Mouse (Mus musculus): Measurements from ENCODE around the gene Pakap. TPM values are rescaled to one million over a fixed set of nuclear protein-coding genes. Genes with fewer than 3 reads are reported as not detected.

Gene Pakap
- polyA plus RNA-seq, 1 experiment = 6.3 TPM

- TF ChIP-seq POLR2A (IDR thresholded peaks at IDR 0.05; ENCODE audit: borderline replicate concordance, insufficient read depth, low read length) = no peak
- TF ChIP-seq CTCF (IDR thresholded peaks at IDR 0.05; ENCODE audit: borderline replicate concordance, insufficient read depth, low read depth, low read length) = no peak
These were observed 236.9 kb downstream of the Pakap start for GRCm38 (mm10) chr4:57804902-57805301.

GRCm38 (mm10) chr4:57809449-57809848 lies 241.5 kb downstream of the Pakap start:
- WGBS = 91% methylated on average over 4 of the region's 4 CpGs
- no peaks in the 10 kb centered on the region; the same call in 1 of the 2 replicates for H3K27me3 ChIP-seq (ENCODE audit: control insufficient read depth, insufficient read depth, low read length)
- no peak for DNase-seq
- H3K27ac ChIP-seq (ENCODE audit: insufficient read depth, low read length) = no peak overlapping the region
- H3K4me1 ChIP-seq (ENCODE audit: control insufficient read depth, insufficient read depth, low read length) = no peaks in the 10 kb centered on the region
- no peak overlapping the region for H3K4me3 ChIP-seq (replicated peaks; ENCODE audit: insufficient read depth, low read depth, low read length)
- TF ChIP-seq CTCF (IDR thresholded peaks at IDR 0.05; ENCODE audit: borderline replicate concordance, insufficient read depth, low read depth, low read length) (no peak), POLR2A (IDR thresholded peaks at IDR 0.05; ENCODE audit: borderline replicate concordance, insufficient read depth, low read length) (no peak)

More at GRCm38 (mm10) chr4:57804902-57805301, 236.9 kb downstream of the Pakap start:
- Histone ChIP-seq H3K4me1 (ENCODE audit: control insufficient read depth, insufficient read depth, low read length) (no peaks in the 10 kb centered on the region), H3K27me3 (ENCODE audit: control insufficient read depth, insufficient read depth, low read length) (no peaks in the 10 kb centered on the region), H3K4me3 (replicated peaks; ENCODE audit: insufficient read depth, low read depth, low read length) (no peak overlapping the region), H3K27ac (ENCODE audit: insufficient read depth, low read length) (no peak overlapping the region)
- DNase-seq = no peak
- WGBS = 85% methylated on average over 6 of the region's 6 CpGs

GRCm38 (mm10) chr4:57812075-57812474 lies 244.1 kb downstream of the Pakap start:
- Histone ChIP-seq H3K4me3 (replicated peaks; ENCODE audit: insufficient read depth, low read depth, low read length) (no peak overlapping the region), H3K27ac (ENCODE audit: insufficient read depth, low read length) (peak overlapping the region; percentile 36; the same call in 1 of the 2 replicates), H3K4me1 (ENCODE audit: control insufficient read depth, insufficient read depth, low read length) (no peaks in the 10 kb centered on the region), H3K27me3 (ENCODE audit: control insufficient read depth, insufficient read depth, low read length) (no peaks in the 10 kb centered on the region; the same call in 1 of the 2 replicates)
- no peak for DNase-seq
- WGBS = 69% methylated on average over 1 of the region's 1 CpGs
- TF ChIP-seq POLR2A (IDR thresholded peaks at IDR 0.05; ENCODE audit: borderline replicate concordance, insufficient read depth, low read length) = no peak
- TF ChIP-seq CTCF (IDR thresholded peaks at IDR 0.05; ENCODE audit: borderline replicate concordance, insufficient read depth, low read depth, low read length) = no peak

- H3K27me3 ChIP-seq (ENCODE audit: control insufficient read depth, insufficient read depth, low read length) = no peaks in the 10 kb centered on the region; the same call in 1 of the 2 replicates
- DNase-seq = no peak
- TF ChIP-seq CTCF (IDR thresholded peaks at IDR 0.05; ENCODE audit: borderline replicate concordance, insufficient read depth, low read depth, low read length) (no peak), POLR2A (IDR thresholded peaks at IDR 0.05; ENCODE audit: borderline replicate concordance, insufficient read depth, low read length) (no peak)
- WGBS = 30% methylated on average over 7 of the region's 7 CpGs
- H3K27ac ChIP-seq (ENCODE audit: insufficient read depth, low read length) = no peak overlapping the region
- H3K4me3 ChIP-seq (replicated peaks; ENCODE audit: insufficient read depth, low read depth, low read length) = no peak overlapping the region
- no peaks in the 10 kb centered on the region for H3K4me1 ChIP-seq (ENCODE audit: control insufficient read depth, insufficient read depth, low read length)
These were observed 245.1 kb downstream of the Pakap start for GRCm38 (mm10) chr4:57812916-57813575.

GRCm38 (mm10) chr4:57813576-57813945 lies 245.6 kb downstream of the Pakap start:
- no peak for DNase-seq
- no peak overlapping the region for H3K4me3 ChIP-seq (replicated peaks; ENCODE audit: insufficient read depth, low read depth, low read length)
- no peaks in the 10 kb centered on the region; the same call in 1 of the 2 replicates for H3K27me3 ChIP-seq (ENCODE audit: control insufficient read depth, insufficient read depth, low read length)
- H3K27ac ChIP-seq (ENCODE audit: insufficient read depth, low read length) = no peak overlapping the region
- no peak for TF ChIP-seq POLR2A (IDR thresholded peaks at IDR 0.05; ENCODE audit: borderline replicate concordance, insufficient read depth, low read length)
- H3K4me1 ChIP-seq (ENCODE audit: control insufficient read depth, insufficient read depth, low read length) = no peaks in the 10 kb centered on the region
- WGBS = 57% methylated on average over 4 of the region's 4 CpGs

GRCm38 (mm10) chr4:57815355-57815754 lies 247.4 kb downstream of the Pakap start:
- no peaks in the 10 kb centered on the region for H3K4me1 ChIP-seq (ENCODE audit: control insufficient read depth, insufficient read depth, low read length)
- WGBS = 94% methylated on average over 2 of the region's 2 CpGs
- H3K27ac ChIP-seq (ENCODE audit: insufficient read depth, low read length) = no peak overlapping the region
- no peaks in the 10 kb centered on the region; the same call in 1 of the 2 replicates for H3K27me3 ChIP-seq (ENCODE audit: control insufficient read depth, insufficient read depth, low read length)
- TF ChIP-seq POLR2A (IDR thresholded peaks at IDR 0.05; ENCODE audit: borderline replicate concordance, insufficient read depth, low read length) (no peak), CTCF (IDR thresholded peaks at IDR 0.05; ENCODE audit: borderline replicate concordance, insufficient read depth, low read depth, low read length) (no peak)
- H3K4me3 ChIP-seq (replicated peaks; ENCODE audit: insufficient read depth, low read depth, low read length) = no peak overlapping the region
- no peak for DNase-seq

- WGBS = 83% methylated on average over 8 of the region's 8 CpGs
- TF ChIP-seq CTCF (IDR thresholded peaks at IDR 0.05; ENCODE audit: borderline replicate concordance, insufficient read depth, low read depth, low read length) (no peak), POLR2A (IDR thresholded peaks at IDR 0.05; ENCODE audit: borderline replicate concordance, insufficient read depth, low read length) (no peak)
- Histone ChIP-seq H3K4me1 (ENCODE audit: control insufficient read depth, insufficient read depth, low read length) (no peaks in the 10 kb centered on the region), H3K4me3 (replicated peaks; ENCODE audit: insufficient read depth, low read depth, low read length) (no peak overlapping the region), H3K27ac (ENCODE audit: insufficient read depth, low read length) (no peak overlapping the region), H3K27me3 (ENCODE audit: control insufficient read depth, insufficient read depth, low read length) (no peaks in the 10 kb centered on the region; the same call in 1 of the 2 replicates)
- no peak for DNase-seq
These were observed 248.2 kb downstream of the Pakap start for GRCm38 (mm10) chr4:57816146-57816545.

- no peak overlapping the region for H3K4me3 ChIP-seq (replicated peaks; ENCODE audit: insufficient read depth, low read depth, low read length)
- no peaks in the 10 kb centered on the region for H3K4me1 ChIP-seq (ENCODE audit: control insufficient read depth, insufficient read depth, low read length)
- no peak for TF ChIP-seq POLR2A (IDR thresholded peaks at IDR 0.05; ENCODE audit: borderline replicate concordance, insufficient read depth, low read length)
- no peak for TF ChIP-seq CTCF (IDR thresholded peaks at IDR 0.05; ENCODE audit: borderline replicate concordance, insufficient read depth, low read depth, low read length)
- WGBS = 93% methylated on average over 24 of the region's 24 CpGs
- DNase-seq = no peak
- H3K27me3 ChIP-seq (ENCODE audit: control insufficient read depth, insufficient read depth, low read length) = no peaks in the 10 kb centered on the region
- H3K27ac ChIP-seq (ENCODE audit: insufficient read depth, low read length) = no peak overlapping the region
These were observed 252.9 kb downstream of the Pakap start for GRCm38 (mm10) chr4:57820839-57821374.

Data from cerebellum, adult 2 months (tissue).